Mouse (Mus musculus) stomach, embryonic 16.5 days (tissue): ENCODE data around the gene Olfr1297. TPM values are rescaled to one million over a fixed set of nuclear protein-coding genes. Genes with fewer than 3 reads are reported as not detected.

ENCODE experiments used
- ATAC-seq: fragments of 200-750 bp; cut with Nextera tagmentation; 2 replicates; pipeline ENCODE4 v1.8.0; 2017; ENCODE audit warnings: moderate number of reproducible peaks, moderate TSS enrichment; ENCODE audit not compliant: insufficient read depth, low FRiP score
- H3K27ac ChIP-seq: fragments of 300-500 bp; sonication (generic); 2 replicates; pipeline ENCODE4 v1.5.1; 2014; ENCODE audit warnings: low read length
- H3K27me3 ChIP-seq: fragments of 300-500 bp; sonication (generic); 2 replicates; pipeline ENCODE4 v1.6.1; 2014; ENCODE audit warnings: low read length, control low read depth, mixed read lengths; ENCODE audit not compliant: control insufficient read depth, insufficient read depth
- H3K36me3 ChIP-seq: fragments of 300-500 bp; sonication (generic); 2 replicates; pipeline ENCODE4 v1.6.1; 2014; ENCODE audit warnings: low read length; ENCODE audit not compliant: control insufficient read depth, insufficient read depth
- H3K4me1 ChIP-seq: fragments of 300-500 bp; sonication (generic); 2 replicates; pipeline ENCODE4 v1.6.1; 2014; ENCODE audit warnings: low read length, control low read depth, mixed read lengths; ENCODE audit not compliant: control insufficient read depth, insufficient read depth
- H3K4me2 ChIP-seq: fragments of 300-500 bp; sonication (generic); 2 replicates; pipeline ENCODE4 v1.6.1; 2014; ENCODE audit warnings: low read depth, low read length, mixed read lengths
- H3K4me3 ChIP-seq: fragments of 300-500 bp; sonication (generic); replicated peaks from 2 replicates; pipeline ENCODE4 v1.5.1; 2014; ENCODE audit warnings: mild to moderate bottlenecking, low read length
- H3K9ac ChIP-seq: fragments of 300-500 bp; sonication (generic); 2 replicates; pipeline ENCODE4 v1.6.1; 2014; ENCODE audit warnings: low read length
- H3K9me3 ChIP-seq: fragments of 300-500 bp; sonication (generic); replicated peaks from 2 replicates; pipeline ENCODE4 v1.6.1; 2016; ENCODE audit warnings: low read length, control low read depth; ENCODE audit not compliant: control insufficient read depth
- WGBS: fragments of 180-500 bp; shearing (Covaris S2); extraction: QIAGEN DNeasy Blood & Tissue Kit; methylation state at CpG from one replicate; pipeline ENCODE4 v1.1.7; 2014; 5-methylcytosine and 5-hydroxymethylcytosine counted together
- polyA plus RNA-seq: library from polyadenylated mRNA; unstranded; fragments of >200 nt; fragmentation: Nextera tagmentation; extraction: Ambion mirVana; gene quantifications from 2 replicates; pipeline ENCODE4 v1.2.1, GENCODE M21; 2015

Gene Olfr1297
- polyA plus RNA-seq: not detected in 2 replicates

DNA sequence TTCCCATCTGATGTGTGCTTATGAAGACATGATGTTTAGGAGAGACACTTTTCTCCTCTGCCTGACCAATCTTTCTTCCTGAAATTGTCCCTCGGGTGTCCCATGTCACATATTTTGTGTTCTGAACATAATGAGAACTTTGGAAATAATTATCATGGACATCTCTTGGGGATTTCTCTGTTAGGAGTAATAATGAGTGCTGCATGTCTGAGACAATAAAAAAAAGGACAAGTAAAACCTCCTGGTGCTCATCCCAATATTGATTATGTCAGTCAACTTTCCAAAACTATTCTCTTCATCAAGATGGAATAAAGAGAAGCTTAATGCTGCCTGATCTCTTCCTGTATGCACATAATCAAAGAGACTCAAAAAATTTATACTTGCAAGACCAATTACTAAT is at the start of gene Olfr1297:
Gene Olfr1297, minus strand, starts transcription at position 101 of the 400 bp plus-strand sequence.
- ATAC-seq: no peak
- H3K9ac ChIP-seq: no peak within 1 kb of the TSS
- H3K27me3 ChIP-seq: no peaks in the 10 kb centered on the region
- no peaks in the 10 kb centered on the region for H3K4me1 ChIP-seq
- no peak within 1 kb of the TSS for H3K27ac ChIP-seq
- no peak within 1 kb of the TSS for H3K4me2 ChIP-seq
- H3K4me3 ChIP-seq: no peak within 1 kb of the TSS
- 72% methylated on average over 1 of the region's 1 CpGs for WGBS
- H3K36me3 ChIP-seq: no peaks in the 10 kb centered on the region
- H3K9me3 ChIP-seq: no peaks in the 10 kb centered on the region

DNA sequence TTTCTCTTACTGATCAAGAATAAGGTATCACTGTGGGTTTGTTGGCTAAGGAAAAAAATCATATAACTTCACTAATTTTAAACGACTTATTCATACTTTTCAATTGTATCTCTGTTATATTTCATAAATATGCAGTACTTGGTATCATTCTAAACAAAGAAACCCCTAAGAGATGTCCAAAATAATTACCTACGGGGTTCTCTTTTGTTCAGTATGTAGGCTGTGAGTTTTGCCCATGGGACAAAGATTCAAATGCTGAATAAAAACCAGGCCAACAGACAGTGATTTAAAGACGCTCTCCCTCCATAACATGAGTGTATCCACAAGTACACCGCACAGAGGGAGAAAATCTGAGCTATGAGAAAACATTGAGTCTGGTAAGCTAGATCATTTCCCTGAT is 34.8 kb upstream of the Olfr1297 start, which contains the start of gene Olfr1299:
Gene Olfr1299, plus strand, starts transcription at position 301 of the 400 bp plus-strand sequence.
- no peaks in the 10 kb centered on the region for H3K36me3 ChIP-seq
- 76% methylated on average over 4 of the region's 4 CpGs for WGBS
- no peak for ATAC-seq

DNA sequence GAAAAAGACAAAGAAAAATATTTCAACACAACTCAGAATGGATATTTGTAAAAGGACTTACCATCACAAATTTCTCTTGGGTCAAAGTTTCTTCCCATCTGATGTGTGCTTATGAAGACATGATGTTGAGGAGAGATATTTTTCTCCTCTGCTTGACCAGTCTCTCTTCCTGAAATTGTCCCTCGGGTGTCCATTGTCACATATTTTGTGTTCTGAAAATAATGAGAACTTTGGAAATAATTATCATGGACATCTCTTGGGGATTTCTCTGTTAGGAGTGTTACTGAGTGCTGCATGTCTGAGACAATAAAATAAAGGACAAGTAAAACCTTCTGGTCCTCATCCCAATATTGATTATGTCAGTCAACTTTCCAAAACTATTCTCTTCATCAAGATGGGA is 22.8 kb upstream of the Olfr1297 start, which contains the start of gene Olfr1298:
Gene Olfr1298, minus strand, starts transcription at position 101 of the 400 bp plus-strand sequence.
- H3K36me3 ChIP-seq: no peaks in the 10 kb centered on the region
- H3K27me3 ChIP-seq: no peaks in the 10 kb centered on the region
- H3K9me3 ChIP-seq: no peaks in the 10 kb centered on the region
- ATAC-seq: no peak
- no peaks in the 10 kb centered on the region for H3K4me1 ChIP-seq
- no peak within 1 kb of the TSS for H3K27ac ChIP-seq
- H3K4me3 ChIP-seq: no peak within 1 kb of the TSS
- H3K9ac ChIP-seq: no peak within 1 kb of the TSS
- 80% methylated on average over 1 of the region's 1 CpGs for WGBS
- no peak within 1 kb of the TSS for H3K4me2 ChIP-seq

More for the DNA sequence above, 34.8 kb upstream of the Olfr1297 start, which contains the start of gene Olfr1299:
- H3K4me3 ChIP-seq: no peak within 1 kb of the TSS
- no peaks in the 10 kb centered on the region for H3K9me3 ChIP-seq
- H3K4me2 ChIP-seq: no peak within 1 kb of the TSS
- H3K9ac ChIP-seq: no peak within 1 kb of the TSS
- H3K27me3 ChIP-seq: no peaks in the 10 kb centered on the region
- H3K27ac ChIP-seq: no peak within 1 kb of the TSS
- H3K4me1 ChIP-seq: no peaks in the 10 kb centered on the region

DNA sequence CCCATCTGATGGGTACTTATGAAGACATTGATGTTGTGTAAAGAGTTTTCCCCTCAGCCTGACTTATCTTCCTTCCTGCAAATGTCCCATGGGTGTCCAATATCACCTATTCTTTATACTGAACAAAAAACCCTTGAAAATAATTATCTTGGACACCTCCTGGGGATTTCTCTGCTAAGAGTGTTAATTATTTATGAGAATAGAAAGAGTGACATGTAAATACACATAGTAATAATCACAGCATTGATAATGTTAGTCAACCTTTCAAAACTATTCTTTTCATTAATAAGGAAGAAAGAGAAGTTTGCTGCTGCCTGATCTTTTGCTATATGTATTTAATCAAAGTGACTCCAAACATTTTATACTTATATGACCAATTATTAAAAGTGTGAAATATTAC is 56.7 kb downstream of the Olfr1297 start, which contains the start of gene Olfr1295:
Gene Olfr1295, minus strand, starts transcription at position 101 of the 400 bp plus-strand sequence.
- Histone ChIP-seq H3K36me3 (no peaks in the 10 kb centered on the region), H3K9me3 (no peaks in the 10 kb centered on the region), H3K9ac (no peak within 1 kb of the TSS), H3K4me1 (no peaks in the 10 kb centered on the region), H3K27ac (no peak within 1 kb of the TSS), H3K4me3 (no peak within 1 kb of the TSS), H3K27me3 (no peaks in the 10 kb centered on the region), H3K4me2 (no peak within 1 kb of the TSS)
- no peak for ATAC-seq

Other genes starting within 250 kb of the Olfr1297 start
- gene Olfr1286, start 203.4 kb downstream of the Olfr1297 start, polyA plus RNA-seq: not detected in 2 replicates
- gene Olfr1287, start 177.4 kb downstream of the Olfr1297 start, polyA plus RNA-seq: not detected in 2 replicates
- gene Olfr1288, start 152.4 kb downstream of the Olfr1297 start, polyA plus RNA-seq: not detected in 2 replicates
- not detected in 2 replicates for gene Olfr1289, start 145.7 kb downstream of the Olfr1297 start, polyA plus RNA-seq
- not detected in 2 replicates for gene Olfr1290, start 132.7 kb downstream of the Olfr1297 start, polyA plus RNA-seq
- not detected in 2 replicates for gene Olfr1291-ps1, start 129.3 kb downstream of the Olfr1297 start, polyA plus RNA-seq
- gene Olfr1293-ps, start 101.3 kb downstream of the Olfr1297 start, polyA plus RNA-seq: not detected in 2 replicates
- not detected in 2 replicates for gene Olfr1294, start 86.2 kb downstream of the Olfr1297 start, polyA plus RNA-seq
- gene Olfr1295, start 56.8 kb downstream of the Olfr1297 start, polyA plus RNA-seq: not detected in 2 replicates
- not detected in 2 replicates for gene Olfr1298, start 22.7 kb upstream of the Olfr1297 start, polyA plus RNA-seq
- not detected in 2 replicates for gene Olfr1299, start 34.9 kb upstream of the Olfr1297 start, polyA plus RNA-seq
- not detected in 2 replicates for gene Olfr1301, start 124.5 kb upstream of the Olfr1297 start, polyA plus RNA-seq
- gene Olfr1302, start 150.9 kb upstream of the Olfr1297 start, polyA plus RNA-seq: not detected in 2 replicates
- gene Olfr1303, start 193.8 kb upstream of the Olfr1297 start, polyA plus RNA-seq: not detected in 2 replicates